Mouse (Mus musculus) adrenal gland, postnatal 4 days (tissue): ENCODE results near the gene Rhbdf2. TPM values are rescaled to one million over a fixed set of nuclear protein-coding genes. Genes with fewer than 3 reads are reported as not detected.
A peak's percentile ranks its signal among the peaks of the same experiment; 100 is the strongest.
"Not testable (repeated sequence)": the region's sequence is repeated elsewhere in the genome, so short reads cannot be mapped to it uniquely, and the experiment has no call there.

Experiments used
- DNase-seq, 2 experiments: peaks; one replicate each; pipeline ENCODE4 v3.0.0; 2021 to 2022; ENCODE audit warnings: low spot score in 2 of 2, mixed read lengths in 2 of 2
- total RNA-seq, 2 experiments: library from RNA; stranded (reverse); gene quantifications; 2 replicates each; pipeline ENCODE4 v1.2.3; 2021

The Rhbdf2 gene
- total RNA-seq, 2 experiments from 2014 or later = 18.0 TPM

- DNase-seq = no peak
Measured at GRCm38 (mm10) chr11:116644225-116645112, 17.6 kb upstream of the Rhbdf2 start.

DNA sequence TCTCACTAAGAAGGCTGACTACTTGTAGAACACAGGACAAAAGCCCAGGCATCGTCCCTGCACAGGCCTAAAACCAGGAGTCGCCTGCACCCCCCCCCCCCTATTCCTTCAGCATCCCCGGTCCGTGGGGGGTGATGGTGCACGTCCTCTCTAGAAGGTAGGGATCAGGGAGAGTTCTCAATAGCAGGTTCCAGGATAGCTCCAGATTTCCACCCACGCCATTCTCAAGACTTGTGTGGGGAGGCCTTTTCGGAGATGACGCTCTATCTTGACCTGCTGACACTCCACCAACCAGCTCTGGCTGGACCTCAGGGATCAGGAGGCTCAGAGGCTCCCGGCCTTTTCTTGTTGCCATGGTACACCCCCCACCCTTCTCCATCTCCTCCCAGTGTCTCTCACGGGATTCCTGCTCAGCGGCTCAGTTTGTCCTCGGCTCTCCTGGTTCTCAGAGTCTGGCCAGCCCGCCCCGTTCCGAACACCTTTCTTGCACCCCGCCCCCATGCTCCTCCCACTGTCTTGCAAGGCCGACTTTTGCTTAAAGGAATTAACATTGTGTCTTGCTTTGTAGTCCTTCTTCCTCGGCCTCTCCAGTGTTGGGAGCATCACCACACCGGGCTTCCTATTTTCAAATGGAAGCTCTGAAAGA lies 16.9 kb upstream of the Rhbdf2 start:
- DNase-seq = no peak

- DNase-seq = peak; percentile 90
Measured at GRCm38 (mm10) chr11:116642681-116643578, 16.1 kb upstream of the Rhbdf2 start.

- no peak for DNase-seq
Measured at GRCm38 (mm10) chr11:116641731-116642130, 14.9 kb upstream of the Rhbdf2 start.

GRCm38 (mm10) chr11:116641168-116641567 lies 14.3 kb upstream of the Rhbdf2 start:
- DNase-seq = no peak

DNA sequence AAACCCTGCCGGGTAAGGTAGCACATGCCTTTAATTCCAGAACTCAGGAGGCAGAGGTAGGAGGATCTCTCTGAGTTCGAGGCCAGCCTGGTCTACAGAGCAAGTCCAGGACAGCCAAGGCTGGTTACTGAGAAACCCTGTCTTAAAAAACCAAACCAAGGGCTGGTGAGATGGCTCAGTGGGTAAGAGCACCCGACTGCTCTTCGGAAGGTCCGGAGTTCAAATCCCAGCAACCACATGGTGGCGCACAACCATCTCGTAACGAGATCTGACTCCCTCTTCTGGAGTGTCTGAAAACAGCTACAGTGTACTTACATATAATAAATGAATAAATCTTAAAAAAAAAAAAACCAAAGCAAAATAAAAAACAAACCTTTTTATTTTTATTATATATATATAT lies 9.8 kb upstream of the Rhbdf2 start:
- not testable (repeated sequence) for DNase-seq

- no peak for DNase-seq
Measured at GRCm38 (mm10) chr11:116632962-116633361, 6.1 kb upstream of the Rhbdf2 start.

DNA sequence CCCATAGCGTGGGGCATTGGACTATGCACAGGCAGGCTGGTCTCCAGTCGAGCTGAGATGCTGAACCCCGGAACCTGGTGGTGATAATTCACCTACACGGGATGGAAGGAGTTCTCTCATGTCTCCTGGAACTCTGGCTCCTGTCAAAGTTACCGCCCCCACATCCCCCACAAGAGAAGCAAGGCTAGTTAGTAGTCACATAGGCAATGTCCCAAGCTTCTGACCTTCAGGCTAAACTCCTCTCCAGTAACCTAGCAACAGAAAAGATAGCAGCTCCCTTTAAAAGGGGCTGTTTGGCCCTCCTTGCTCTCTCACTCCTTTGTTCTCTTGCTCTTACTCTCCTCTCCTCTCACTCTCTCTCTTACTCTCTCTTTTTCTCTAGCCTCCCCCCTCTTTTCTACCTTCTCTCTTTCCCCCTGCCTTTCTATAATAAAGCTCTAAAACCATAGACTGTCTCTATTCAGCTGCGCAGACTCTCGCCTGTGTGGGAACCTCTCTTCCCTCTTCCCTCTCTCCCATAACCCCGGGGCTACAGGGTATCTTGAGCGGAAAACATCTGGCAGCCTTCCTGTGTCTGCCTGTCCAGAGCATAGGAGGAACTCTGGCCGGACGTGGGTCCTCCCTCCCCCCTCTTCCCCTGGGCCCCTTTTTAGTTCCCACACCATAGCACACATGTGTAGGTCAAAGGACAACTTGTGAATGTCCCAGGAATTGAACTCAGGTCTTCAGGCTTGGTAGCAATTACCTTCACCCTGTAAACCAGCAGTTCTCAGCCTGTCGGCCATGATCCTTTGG lies 3.5 kb upstream of the Rhbdf2 start:
- DNase-seq = no peak

GRCm38 (mm10) chr11:116629472-116629871 lies 2.7 kb upstream of the Rhbdf2 start:
- DNase-seq = no peak

DNA sequence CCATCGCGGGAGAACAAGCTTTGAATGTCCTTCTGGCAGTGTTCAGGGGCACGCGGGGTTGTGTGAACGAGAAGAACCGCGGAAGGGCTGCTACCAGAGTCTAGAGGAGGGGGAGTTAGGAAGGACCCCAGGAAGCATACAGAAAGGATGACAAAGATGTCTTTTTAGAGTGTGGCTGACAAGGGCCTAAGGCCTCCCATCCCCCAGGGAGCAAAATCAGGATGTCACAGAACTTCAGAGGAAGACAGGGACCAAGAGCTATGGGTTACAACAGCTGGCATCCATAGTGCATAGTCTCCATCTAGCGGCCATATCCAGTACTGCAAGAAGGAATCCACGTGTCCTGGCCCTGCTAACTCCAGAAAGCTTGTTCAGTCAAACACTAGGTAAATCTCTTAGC lies 1.9 kb upstream of the Rhbdf2 start:
- peak; percentile 69 to 76 for DNase-seq

GRCm38 (mm10) chr11:116627072-116628020 lies 527 bp upstream of the Rhbdf2 start:
- DNase-seq = no peak

DNA sequence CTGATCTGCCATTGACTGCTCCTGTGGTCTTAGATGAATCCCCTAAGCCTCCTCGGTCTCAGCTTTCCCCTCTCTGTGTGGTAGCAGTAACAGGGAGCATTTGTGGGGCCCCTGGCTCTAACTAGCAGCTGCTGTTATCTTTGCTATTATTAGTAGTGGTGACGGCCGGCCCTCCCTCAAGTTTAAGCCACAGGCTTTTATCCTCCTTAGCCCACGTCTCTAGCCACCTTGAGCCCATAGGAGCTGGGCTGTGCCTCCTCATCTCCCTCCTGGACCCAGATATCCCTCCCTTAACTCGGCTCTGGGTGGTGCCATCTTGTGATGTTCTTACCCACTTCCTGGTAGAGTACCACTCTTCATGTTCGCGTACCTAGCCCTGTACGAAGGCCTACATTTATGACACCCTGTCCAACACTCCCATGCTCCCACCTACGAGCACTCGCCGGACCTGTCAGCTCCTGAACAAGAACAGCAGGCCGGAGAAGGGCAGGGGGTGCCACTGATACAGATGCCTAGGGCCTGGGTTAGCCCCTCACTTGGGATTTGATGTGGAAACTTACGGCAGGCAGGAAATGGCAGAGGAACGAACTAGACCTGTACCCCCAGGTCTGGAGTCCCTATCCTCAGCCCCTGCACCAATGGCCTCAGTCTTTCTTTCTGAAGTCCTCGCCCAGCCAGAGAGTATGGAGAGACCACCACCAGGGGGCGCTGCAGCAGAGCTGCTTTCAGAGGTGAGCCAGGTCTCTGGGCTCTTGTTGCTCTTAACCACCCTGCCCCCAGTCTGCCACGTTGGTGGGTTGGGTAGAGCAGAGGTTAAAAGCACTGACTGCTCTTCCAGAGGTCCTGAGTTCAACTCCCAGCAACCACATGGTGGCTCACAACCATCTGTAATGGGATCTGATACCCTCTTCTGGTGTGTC lies 1.5 kb downstream of the Rhbdf2 start:
- no peak for DNase-seq

- peak; percentile 66 to 80 for DNase-seq
Measured at GRCm38 (mm10) chr11:116624131-116624832, 2.5 kb downstream of the Rhbdf2 start.

DNA sequence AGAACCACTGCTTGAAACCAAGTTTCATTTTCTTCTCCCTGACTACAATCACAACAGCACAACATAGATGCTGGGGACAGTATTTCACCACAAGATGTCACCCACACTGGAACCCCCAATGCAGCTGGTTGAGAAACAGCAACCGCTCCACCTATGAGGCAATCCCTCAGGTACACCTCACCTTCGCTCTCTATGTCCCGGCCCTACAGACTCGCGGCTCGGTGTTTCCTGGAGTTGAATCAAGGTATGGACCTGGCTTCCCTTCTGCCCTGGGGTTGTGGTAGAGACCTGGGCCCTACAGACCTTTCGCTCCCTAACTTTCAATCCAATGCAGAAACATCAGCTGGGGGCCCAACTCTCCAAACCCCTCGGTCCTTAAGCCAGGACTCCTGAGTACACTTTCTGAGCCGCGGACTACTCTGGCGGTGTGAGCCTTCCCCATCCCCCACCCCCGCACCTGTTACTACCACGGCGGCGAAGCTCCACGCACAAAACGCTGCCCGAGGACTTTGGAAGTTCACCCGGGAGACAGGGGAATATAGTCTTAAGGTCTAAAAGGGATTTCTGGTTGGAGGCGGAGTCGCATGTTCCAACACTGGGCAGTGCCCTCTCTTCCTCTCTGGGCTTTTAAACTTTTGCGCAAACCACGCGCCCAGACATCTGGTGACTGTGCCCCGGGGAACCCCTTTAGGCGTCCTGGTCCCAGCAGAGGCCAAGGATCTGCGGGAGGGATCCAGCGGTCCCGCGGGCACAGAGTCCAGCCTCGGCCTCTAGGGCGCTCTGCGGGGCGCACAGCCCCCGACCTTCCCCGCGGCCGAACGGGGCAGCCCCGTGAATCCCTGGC lies 3.3 kb downstream of the Rhbdf2 start:
- no peak for DNase-seq

DNA sequence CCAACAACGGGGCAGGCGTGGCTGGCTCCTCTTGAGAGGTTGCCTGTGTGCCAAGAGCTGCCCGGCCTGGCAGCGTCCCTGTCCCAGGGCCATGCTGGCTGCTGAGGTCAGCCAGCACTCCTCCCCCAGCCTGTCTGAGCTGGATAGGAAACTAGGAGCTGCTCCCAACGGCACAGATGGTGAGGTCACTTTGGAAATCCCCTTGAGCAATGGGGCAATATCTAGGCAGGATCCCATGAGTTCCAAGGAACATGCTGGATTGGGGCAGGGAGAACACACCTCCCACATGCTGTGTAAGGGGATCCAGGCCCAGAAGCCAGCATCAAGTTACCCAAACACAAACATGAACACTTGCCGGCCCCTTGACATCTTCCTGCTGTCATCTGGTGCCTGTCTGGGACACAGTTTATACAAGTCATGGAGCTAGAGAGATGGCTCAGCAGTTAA lies 5.5 kb downstream of the Rhbdf2 start:
- DNase-seq = peak; percentile 35 to 71

DNA sequence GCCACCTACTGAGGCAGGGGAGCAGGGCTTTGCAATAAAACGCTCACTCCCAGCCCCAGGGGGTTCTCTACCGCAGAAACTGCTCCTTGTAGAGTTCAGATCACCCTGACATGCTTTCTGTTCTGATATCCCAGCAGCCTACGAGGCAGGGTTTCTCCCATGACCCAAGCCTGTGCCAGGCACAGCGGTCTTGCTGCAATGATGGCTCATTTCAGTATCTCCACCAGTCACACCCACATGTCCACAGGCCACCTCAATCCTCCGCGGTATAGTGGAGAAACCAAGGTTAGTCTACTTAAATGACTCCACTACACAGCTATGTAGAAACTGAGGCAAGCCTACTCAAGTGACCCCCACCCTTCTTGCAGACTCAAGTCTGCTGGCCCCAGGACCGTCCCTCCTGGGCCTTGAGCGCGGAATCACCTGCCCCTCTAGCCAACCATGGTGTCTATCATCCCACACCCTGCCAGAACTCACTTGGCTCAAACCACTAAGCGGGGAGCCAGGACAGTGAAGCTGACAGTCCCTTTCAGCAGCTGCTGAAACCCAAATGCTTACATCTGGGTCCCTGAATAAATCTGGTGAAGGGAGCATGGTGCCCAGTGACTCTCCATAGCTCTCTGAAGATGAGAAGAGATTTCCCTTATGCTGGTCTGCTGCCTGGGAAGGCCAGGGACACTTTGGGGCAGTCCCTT lies 6.1 kb downstream of the Rhbdf2 start:
- DNase-seq = no peak
